Mouse (Mus musculus) heart, embryonic 13.5 days (tissue): ENCODE measurements at regions not wholly inside any gene's neighbourhood (a gene's known extent, or its start where the extent isn't known, plus 50 kb on each side); places are given as distances from the start of the nearest gene placed in this dataset.

Experiments
- ATAC-seq: fragments of 200-750 bp; cut with Nextera tagmentation; 2 replicates; pipeline ENCODE4 v1.8.0; 2017; ENCODE audit warnings: moderate TSS enrichment; ENCODE audit not compliant: insufficient number of reproducible peaks, low FRiP score, low TSS enrichment; ENCODE audit errors: extremely low read depth
- H3K27ac ChIP-seq: fragments of 300-500 bp; sonication (generic); replicated peaks from 2 replicates; pipeline ENCODE4 v1.5.1; 2015; ENCODE audit warnings: moderate library complexity, mild to moderate bottlenecking, inconsistent platforms
- H3K27me3 ChIP-seq: fragments of 300-500 bp; sonication (generic); replicated peaks from 2 replicates; pipeline ENCODE4 v1.6.1; 2015; ENCODE audit warnings: mild to moderate bottlenecking, inconsistent platforms
- H3K36me3 ChIP-seq: fragments of 300-500 bp; sonication (generic); 2 replicates; pipeline ENCODE4 v1.6.1; 2015; ENCODE audit warnings: mild to moderate bottlenecking, inconsistent platforms
- H3K4me1 ChIP-seq: fragments of 300-500 bp; sonication (generic); 2 replicates; pipeline ENCODE4 v1.6.1; 2015; ENCODE audit warnings: inconsistent platforms
- H3K4me2 ChIP-seq: fragments of 300-500 bp; sonication (generic); 2 replicates; pipeline ENCODE4 v1.6.1; 2015; ENCODE audit warnings: inconsistent platforms, mild to moderate bottlenecking, moderate library complexity
- H3K4me3 ChIP-seq: fragments of 300-500 bp; sonication (generic); 2 replicates; pipeline ENCODE4 v1.5.1; 2015; ENCODE audit warnings: moderate library complexity, mild to moderate bottlenecking, inconsistent platforms
- H3K9ac ChIP-seq: fragments of 300-500 bp; sonication (generic); 2 replicates; pipeline ENCODE4 v1.6.1; 2015; ENCODE audit warnings: inconsistent platforms, mild to moderate bottlenecking, moderate library complexity
- H3K9me3 ChIP-seq: fragments of 300-500 bp; sonication (generic); 2 replicates; pipeline ENCODE4 v1.6.1; 2016; ENCODE audit warnings: inconsistent platforms
- WGBS: fragments of 180-500 bp; shearing (Covaris S2); methylation state at CpG from one replicate; pipeline ENCODE4 v1.1.7; 2015; ENCODE audit warnings: mixed read lengths; 5-methylcytosine and 5-hydroxymethylcytosine counted together

DNA sequence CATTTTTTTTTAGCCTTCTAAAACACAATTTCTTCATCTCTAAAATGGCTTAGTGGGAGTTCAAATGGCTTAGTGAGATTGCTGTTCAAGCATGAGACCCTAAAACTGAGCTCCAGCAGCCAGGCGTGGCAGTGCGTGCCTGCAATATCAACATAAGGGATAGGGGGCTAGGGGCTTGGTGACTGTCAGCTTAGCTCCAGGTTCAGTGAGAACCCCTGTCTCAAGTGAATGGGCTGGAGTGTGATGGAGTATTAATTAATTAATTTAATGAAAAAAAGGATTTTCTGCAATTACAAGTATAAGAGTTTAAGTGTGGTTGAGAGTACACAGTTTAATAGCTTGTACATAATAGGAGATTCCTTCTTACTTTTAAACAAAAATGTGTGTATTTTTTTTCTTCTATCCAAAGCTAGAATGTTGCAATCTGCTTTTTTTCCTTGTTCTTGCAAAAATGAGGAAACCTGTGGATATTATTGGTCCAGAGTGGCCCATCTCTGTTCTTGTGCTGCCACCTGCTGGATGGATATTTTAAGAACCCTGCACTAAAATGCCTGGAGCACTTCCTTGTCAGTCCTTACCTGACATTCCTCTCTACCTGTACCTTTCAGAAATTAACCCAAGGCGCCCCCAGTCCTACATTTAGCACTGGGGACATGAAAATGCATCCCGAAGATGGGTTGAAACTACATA, 54.0 kb upstream of the Usp47 start:
- no peak overlapping the region for H3K4me3 ChIP-seq
- WGBS = 50% methylated on average over 4 of the region's 4 CpGs
- peaks cover 11% of the 10 kb centered on the region for H3K27me3 ChIP-seq
- H3K36me3 ChIP-seq = no peaks in the 10 kb centered on the region
- no peak overlapping the region for H3K4me2 ChIP-seq
- no peak overlapping the region for H3K9ac ChIP-seq
- no peak overlapping the region for H3K27ac ChIP-seq
- no peaks in the 10 kb centered on the region; the same call in 1 of the 2 replicates for H3K9me3 ChIP-seq
- H3K4me1 ChIP-seq = peaks cover 19% of the 10 kb centered on the region
- no peak for ATAC-seq

DNA sequence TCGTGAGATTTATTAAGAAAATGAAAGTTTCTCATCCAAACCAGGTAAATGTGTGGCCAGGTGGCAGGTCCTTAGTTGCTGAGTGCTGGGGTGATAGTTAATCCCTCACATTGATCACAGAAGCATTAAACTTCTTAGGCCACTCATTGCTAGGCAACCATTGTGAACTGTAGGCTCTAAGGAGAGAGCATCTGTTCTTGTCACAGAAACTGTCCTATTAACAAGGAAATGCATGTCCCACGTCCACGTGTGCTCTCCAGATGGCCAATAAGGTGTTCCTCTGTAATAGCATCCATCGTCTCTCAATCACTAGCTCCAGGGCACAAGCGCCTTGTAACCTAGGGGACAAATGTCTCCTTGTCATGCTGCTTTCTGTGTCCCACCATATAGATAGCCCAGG, 55.0 kb upstream of the Usp47 start:
- H3K4me3 ChIP-seq = no peak overlapping the region
- 70% methylated on average over 5 of the region's 5 CpGs for WGBS
- no peak overlapping the region for H3K27ac ChIP-seq
- no peaks in the 10 kb centered on the region for H3K36me3 ChIP-seq
- peaks cover 10% of the 10 kb centered on the region for H3K4me1 ChIP-seq
- H3K9ac ChIP-seq = no peak overlapping the region
- H3K4me2 ChIP-seq = no peak overlapping the region
- H3K27me3 ChIP-seq = peaks cover 11% of the 10 kb centered on the region
- H3K9me3 ChIP-seq = no peaks in the 10 kb centered on the region; the same call in 1 of the 2 replicates
- ATAC-seq = no peak

- H3K27me3 ChIP-seq = peaks cover 11% of the 10 kb centered on the region
- 75% methylated on average over 3 of the region's 3 CpGs for WGBS
- no peaks in the 10 kb centered on the region; the same call in 1 of the 2 replicates for H3K9me3 ChIP-seq
- H3K36me3 ChIP-seq = no peaks in the 10 kb centered on the region
- no peak overlapping the region for H3K4me3 ChIP-seq
- H3K4me2 ChIP-seq = no peak overlapping the region
- H3K9ac ChIP-seq = no peak overlapping the region
- no peak overlapping the region for H3K27ac ChIP-seq
- no peak for ATAC-seq
- no peaks in the 10 kb centered on the region for H3K4me1 ChIP-seq
These were observed 56.6 kb upstream of the Usp47 start for GRCm38 (mm10) chr7:111966716-111967115.

- Histone ChIP-seq H3K9ac (no peak overlapping the region), H3K27ac (no peak overlapping the region), H3K36me3 (no peaks in the 10 kb centered on the region), H3K4me3 (no peak overlapping the region), H3K4me1 (no peaks in the 10 kb centered on the region), H3K4me2 (no peak overlapping the region), H3K9me3 (no peaks in the 10 kb centered on the region; the same call in 1 of the 2 replicates), H3K27me3 (peaks cover 11% of the 10 kb centered on the region)
- 79% methylated on average over 1 of the region's 1 CpGs for WGBS
- ATAC-seq = no peak
These were observed 59.3 kb upstream of the Usp47 start for GRCm38 (mm10) chr7:111963969-111964368.

- Histone ChIP-seq H3K4me3 (no peak overlapping the region), H3K9ac (no peak overlapping the region), H3K4me1 (no peaks in the 10 kb centered on the region), H3K27me3 (no peaks in the 10 kb centered on the region), H3K4me2 (no peak overlapping the region), H3K27ac (no peak overlapping the region), H3K9me3 (no peaks in the 10 kb centered on the region; the same call in 1 of the 2 replicates), H3K36me3 (no peaks in the 10 kb centered on the region)
- ATAC-seq = no peak
- 85% methylated on average over 3 of the region's 3 CpGs for WGBS
These were observed 63.3 kb upstream of the Usp47 start for GRCm38 (mm10) chr7:111959977-111960376.

DNA sequence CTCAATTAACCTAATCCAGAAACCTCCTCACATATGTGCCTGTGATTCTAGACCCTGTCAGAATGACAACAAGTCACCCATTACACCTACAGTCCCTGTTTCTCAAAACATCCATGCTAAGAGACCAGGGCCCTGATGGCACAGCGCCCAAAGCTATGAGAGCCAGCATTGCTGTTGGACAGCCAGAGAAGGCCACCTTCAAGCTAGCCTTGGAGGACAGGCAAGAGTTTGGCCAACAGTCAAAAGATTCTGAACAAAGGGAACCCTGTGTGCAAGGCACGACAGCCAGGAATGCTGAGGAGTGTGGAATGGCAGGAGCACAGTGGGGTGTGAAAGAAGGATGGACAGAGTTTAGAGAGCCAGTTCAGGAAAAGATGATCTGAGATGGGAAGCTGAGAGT, 66.6 kb upstream of the Usp47 start:
- ATAC-seq = no peak
- Histone ChIP-seq H3K27me3 (no peaks in the 10 kb centered on the region), H3K27ac (no peak overlapping the region), H3K9ac (no peak overlapping the region), H3K9me3 (no peaks in the 10 kb centered on the region), H3K36me3 (no peaks in the 10 kb centered on the region), H3K4me3 (no peak overlapping the region), H3K4me2 (no peak overlapping the region), H3K4me1 (no peaks in the 10 kb centered on the region)
- WGBS = 62% methylated on average over 2 of the region's 2 CpGs

DNA sequence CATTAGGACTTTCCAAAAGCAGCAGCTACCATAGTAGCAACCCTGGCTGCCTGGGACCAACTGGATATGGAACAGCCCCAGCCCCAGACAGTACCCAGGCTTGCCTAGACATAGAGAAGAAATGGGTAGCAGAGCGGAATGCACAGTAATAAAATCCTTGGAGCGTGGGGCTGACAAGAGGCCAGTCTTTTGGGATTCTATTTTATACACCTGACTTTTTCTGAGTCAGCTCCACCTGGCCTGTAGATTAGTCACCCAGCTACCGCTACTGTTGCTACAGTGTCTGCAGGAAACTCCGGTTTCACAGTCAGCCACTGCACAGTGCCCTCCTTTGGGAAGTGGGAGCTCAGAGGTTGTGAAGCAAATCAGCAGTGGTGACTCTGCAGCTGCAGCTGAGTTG, 83.7 kb upstream of the Usp47 start:
- H3K27ac ChIP-seq = no peak overlapping the region
- H3K4me1 ChIP-seq = peaks cover 7% of the 10 kb centered on the region
- no peak overlapping the region for H3K4me2 ChIP-seq
- 77% methylated on average over 4 of the region's 4 CpGs for WGBS
- no peak for ATAC-seq
- no peaks in the 10 kb centered on the region for H3K36me3 ChIP-seq
- no peaks in the 10 kb centered on the region for H3K27me3 ChIP-seq
- no peak overlapping the region for H3K4me3 ChIP-seq
- no peak overlapping the region for H3K9ac ChIP-seq
- no peaks in the 10 kb centered on the region for H3K9me3 ChIP-seq

GRCm38 (mm10) chr7:111937547-111937946, 85.8 kb upstream of the Usp47 start:
- H3K4me3 ChIP-seq = no peak overlapping the region
- no peaks in the 10 kb centered on the region for H3K27me3 ChIP-seq
- no peaks in the 10 kb centered on the region for H3K36me3 ChIP-seq
- no peak for ATAC-seq
- peaks cover 16% of the 10 kb centered on the region for H3K4me1 ChIP-seq
- WGBS = 73% methylated on average over 3 of the region's 3 CpGs
- no peak overlapping the region for H3K27ac ChIP-seq
- H3K9me3 ChIP-seq = no peaks in the 10 kb centered on the region
- no peak overlapping the region for H3K9ac ChIP-seq
- H3K4me2 ChIP-seq = no peak overlapping the region

- H3K4me2 ChIP-seq = no peak overlapping the region
- H3K9me3 ChIP-seq = no peaks in the 10 kb centered on the region
- no peak for ATAC-seq
- no peaks in the 10 kb centered on the region for H3K27me3 ChIP-seq
- peaks cover 20% of the 10 kb centered on the region for H3K4me1 ChIP-seq
- H3K36me3 ChIP-seq = no peaks in the 10 kb centered on the region
- H3K4me3 ChIP-seq = no peak overlapping the region
- 77% methylated on average over 2 of the region's 2 CpGs for WGBS
- H3K9ac ChIP-seq = no peak overlapping the region
- H3K27ac ChIP-seq = no peak overlapping the region
These were observed 86.2 kb upstream of the Usp47 start for GRCm38 (mm10) chr7:111937102-111937501.

DNA sequence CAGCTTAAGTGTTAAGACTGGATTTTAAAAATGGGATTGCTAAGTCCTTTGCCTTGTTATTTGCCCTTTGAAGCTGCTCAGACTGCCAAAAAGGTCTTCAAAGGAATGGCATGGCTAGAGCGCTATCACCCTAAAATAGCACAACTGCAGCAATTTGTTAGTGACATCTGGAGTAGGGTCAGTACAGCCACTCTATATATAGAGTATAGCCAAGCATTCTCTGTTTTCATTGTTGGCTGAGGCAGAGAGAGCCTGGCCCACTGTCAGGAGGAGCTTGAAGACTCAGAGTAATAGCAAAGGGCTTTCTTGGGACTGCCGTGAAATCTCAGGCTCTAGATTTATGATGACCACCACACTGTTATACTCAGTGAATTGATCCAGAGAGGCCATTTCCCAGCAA, 90.6 kb upstream of the Usp47 start:
- peaks cover 16% of the 10 kb centered on the region for H3K4me1 ChIP-seq
- WGBS = 43% methylated on average over 2 of the region's 2 CpGs
- H3K4me2 ChIP-seq = no peak overlapping the region
- H3K27me3 ChIP-seq = no peaks in the 10 kb centered on the region
- no peaks in the 10 kb centered on the region for H3K36me3 ChIP-seq
- no peak for ATAC-seq
- no peak overlapping the region for H3K4me3 ChIP-seq
- H3K27ac ChIP-seq = peak overlapping the region; percentile 67
- no peaks in the 10 kb centered on the region for H3K9me3 ChIP-seq
- H3K9ac ChIP-seq = no peak overlapping the region

GRCm38 (mm10) chr7:111919961-111920360, 103.3 kb upstream of the Usp47 start:
- Histone ChIP-seq H3K27ac (no peak overlapping the region), H3K9ac (no peak overlapping the region), H3K4me1 (no peaks in the 10 kb centered on the region), H3K9me3 (no peaks in the 10 kb centered on the region), H3K4me3 (no peak overlapping the region), H3K4me2 (no peak overlapping the region), H3K36me3 (no peaks in the 10 kb centered on the region), H3K27me3 (no peaks in the 10 kb centered on the region)
- WGBS = 79% methylated on average over 1 of the region's 1 CpGs
- ATAC-seq = no peak

DNA sequence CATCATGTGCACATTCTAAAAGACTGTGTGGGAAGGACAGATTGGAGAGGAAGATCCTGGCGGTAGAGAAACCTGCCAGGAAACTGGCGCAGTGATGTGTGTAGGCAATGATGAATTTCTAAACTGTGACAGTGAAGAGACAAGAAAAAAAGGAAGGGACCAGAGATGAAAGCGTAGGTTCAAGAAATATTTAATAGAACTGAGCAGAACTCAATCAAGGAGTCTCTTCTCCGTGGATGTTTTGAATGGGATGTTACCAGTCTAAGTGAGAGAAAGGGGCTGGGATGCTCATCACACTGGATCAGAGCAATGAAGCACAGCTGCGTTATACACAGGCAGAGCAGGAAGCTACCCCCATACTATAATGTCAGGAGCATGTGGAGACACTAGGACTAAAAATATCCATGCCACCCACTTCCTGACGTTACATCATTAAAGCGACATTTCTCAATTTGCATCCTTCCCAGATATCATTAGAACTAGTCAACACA, 119.5 kb upstream of the Usp47 start:
- Histone ChIP-seq H3K27ac (no peak overlapping the region), H3K4me2 (no peak overlapping the region), H3K36me3 (no peaks in the 10 kb centered on the region), H3K9ac (no peak overlapping the region), H3K4me1 (peaks cover 12% of the 10 kb centered on the region; the same call in 1 of the 2 replicates), H3K4me3 (no peak overlapping the region), H3K27me3 (no peaks in the 10 kb centered on the region), H3K9me3 (peaks cover 9% of the 10 kb centered on the region; the same call in 1 of the 2 replicates)
- ATAC-seq = no peak
- 62% methylated on average over 7 of the region's 7 CpGs for WGBS
